Mouse (Mus musculus): ENCODE data around the gene Lamb2. TPM values are rescaled to one million over a fixed set of nuclear protein-coding genes. Genes with fewer than 3 reads are reported as not detected.

Gene Lamb2
- polyA plus RNA-seq, 1 experiment from 2014 or later = 18.1 TPM

DNA sequence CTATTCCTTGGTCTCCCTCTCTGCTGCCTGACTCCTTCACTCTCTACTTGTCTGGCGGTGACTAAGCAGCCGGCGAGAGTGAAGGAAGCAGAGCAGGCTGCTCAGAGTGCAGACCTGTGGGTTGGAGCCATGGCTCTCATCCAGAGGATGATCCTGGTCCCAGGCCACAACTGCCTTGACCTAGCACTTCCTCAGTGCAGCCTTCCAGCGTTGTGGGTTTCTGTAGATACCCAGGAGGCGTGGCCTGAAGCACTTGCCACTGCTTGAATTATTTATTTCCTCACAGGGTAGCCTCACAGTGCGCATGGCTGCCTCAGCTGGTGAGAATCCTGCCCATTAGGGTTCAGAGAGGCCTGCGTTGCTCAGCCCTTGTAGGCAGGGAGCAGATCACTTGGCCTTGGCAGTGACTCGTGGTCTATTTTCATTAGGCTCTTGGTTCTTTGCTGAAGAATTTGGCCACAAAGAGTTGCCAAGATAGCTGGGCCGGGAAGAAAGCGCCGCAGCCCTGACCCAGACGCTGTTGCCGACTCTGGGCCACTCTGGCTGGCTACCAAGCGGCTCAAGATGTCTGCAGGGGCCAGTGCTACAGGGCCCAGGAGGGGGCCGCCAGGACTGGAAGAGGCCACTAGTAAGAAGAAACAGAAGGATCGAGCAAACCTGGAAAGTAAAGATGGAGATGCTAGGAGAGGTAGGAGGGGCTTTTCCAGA is 12.7 kb downstream of the Lamb2 start:
- DNase-seq (ENCODE audit: low spot score) (no peak), ATAC-seq (ENCODE audit: insufficient read depth, low FRiP score, low TSS enrichment) (no peak)
- Histone ChIP-seq H3K27ac (ENCODE audit: low read depth, low read length) (no peak overlapping the region), H3K36me3 (ENCODE audit: control insufficient read depth, insufficient read depth, low read length) (peaks cover 45% of the 10 kb centered on the region), H3K9ac (ENCODE audit: low read length) (peak overlapping the region; percentile 87; the same call in 1 of the 2 replicates), H3K9me3 (ENCODE audit: control insufficient read depth, low read length) (no peaks in the 10 kb centered on the region), H3K4me2 (ENCODE audit: low read depth) (peak overlapping the region; percentile 93), H3K27me3 (ENCODE audit: control insufficient read depth, insufficient read depth, low read length) (no peaks in the 10 kb centered on the region), H3K4me3 (ENCODE audit: low read depth, low read length) (peak overlapping the region; percentile 86), H3K4me1 (ENCODE audit: control insufficient read depth, insufficient read depth, low read length) (peaks cover 5% of the 10 kb centered on the region)
- WGBS = 90% methylated on average over 16 of the region's 16 CpGs

DNA sequence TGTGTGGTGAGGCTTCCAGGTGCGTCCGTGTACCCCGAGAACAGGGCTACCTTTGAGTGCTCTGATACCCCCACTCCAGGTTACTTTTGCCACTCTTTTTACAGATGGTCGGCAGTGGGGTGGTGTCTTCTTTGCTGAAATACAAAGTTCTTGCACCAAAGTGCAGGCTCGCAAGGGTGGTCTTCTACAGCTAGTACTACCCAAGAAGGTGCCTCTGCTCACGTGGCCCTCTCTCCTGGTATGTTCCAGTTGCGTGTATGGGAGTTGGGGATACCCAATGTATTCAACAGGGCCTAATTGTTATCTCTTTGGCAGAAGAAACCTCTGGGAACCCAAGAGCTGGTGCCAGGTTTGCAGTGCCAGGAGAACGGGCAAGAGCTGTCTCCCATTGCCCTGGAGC is 13.7 kb downstream of the Lamb2 start:
- H3K4me1 ChIP-seq (ENCODE audit: control insufficient read depth, insufficient read depth, low read length) = peaks cover 5% of the 10 kb centered on the region
- H3K36me3 ChIP-seq (ENCODE audit: control insufficient read depth, insufficient read depth, low read length) = peaks cover 52% of the 10 kb centered on the region
- no peak overlapping the region for H3K4me2 ChIP-seq (ENCODE audit: low read depth)
- WGBS = 94% methylated on average over 8 of the region's 8 CpGs
- no peak overlapping the region for H3K4me3 ChIP-seq (ENCODE audit: low read depth, low read length)
- H3K9ac ChIP-seq (ENCODE audit: low read length) = no peak overlapping the region
- no peak overlapping the region for H3K27ac ChIP-seq (ENCODE audit: low read depth, low read length)
- no peaks in the 10 kb centered on the region for H3K9me3 ChIP-seq (ENCODE audit: control insufficient read depth, low read length)
- ATAC-seq (ENCODE audit: insufficient read depth, low FRiP score, low TSS enrichment) (no peak), DNase-seq (ENCODE audit: low spot score) (no peak)
- no peaks in the 10 kb centered on the region for H3K27me3 ChIP-seq (ENCODE audit: control insufficient read depth, insufficient read depth, low read length)

DNA sequence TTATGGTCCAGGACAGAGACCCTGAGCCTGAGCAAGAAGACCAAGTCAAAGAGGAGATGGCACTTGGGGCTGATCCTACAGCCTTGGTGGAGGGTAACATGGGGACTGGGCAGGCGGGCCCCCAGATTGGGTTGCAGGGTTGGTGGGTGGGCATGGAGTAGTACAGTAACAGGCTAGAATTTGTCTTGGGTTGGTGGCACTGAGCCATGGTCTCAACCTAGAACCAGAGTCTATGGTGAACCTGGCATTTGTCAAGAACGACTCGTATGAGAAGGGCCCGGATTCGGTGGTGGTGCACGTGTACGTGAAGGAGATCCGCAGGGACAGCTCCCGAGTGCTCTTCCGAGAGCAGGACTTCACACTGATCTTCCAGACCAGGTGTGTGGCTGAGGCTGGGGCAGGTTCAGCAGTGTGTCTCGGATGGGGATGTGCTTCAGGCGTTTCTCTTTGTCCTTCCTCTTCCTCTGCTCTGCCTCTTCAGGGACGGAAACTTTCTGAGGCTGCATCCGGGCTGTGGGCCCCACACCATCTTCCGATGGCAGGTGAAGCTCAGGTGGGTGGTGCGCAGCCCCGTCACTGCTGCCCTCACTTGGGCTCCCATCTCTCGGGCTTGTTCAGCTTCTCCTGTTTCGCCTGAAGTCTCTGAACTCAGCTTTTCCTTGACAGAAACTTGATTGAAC is 14.8 kb downstream of the Lamb2 start:
- Histone ChIP-seq H3K27me3 (ENCODE audit: control insufficient read depth, insufficient read depth, low read length) (no peaks in the 10 kb centered on the region), H3K36me3 (ENCODE audit: control insufficient read depth, insufficient read depth, low read length) (peaks cover 59% of the 10 kb centered on the region), H3K4me1 (ENCODE audit: control insufficient read depth, insufficient read depth, low read length) (peaks cover 5% of the 10 kb centered on the region), H3K9me3 (ENCODE audit: control insufficient read depth, low read length) (no peaks in the 10 kb centered on the region), H3K27ac (ENCODE audit: low read depth, low read length) (no peak overlapping the region), H3K9ac (ENCODE audit: low read length) (no peak overlapping the region), H3K4me2 (ENCODE audit: low read depth) (no peak overlapping the region), H3K4me3 (ENCODE audit: low read depth, low read length) (no peak overlapping the region)
- DNase-seq (ENCODE audit: low spot score) = no peak
- WGBS = 96% methylated on average over 19 of the region's 19 CpGs
- no peak for ATAC-seq (ENCODE audit: insufficient read depth, low FRiP score, low TSS enrichment)

DNA sequence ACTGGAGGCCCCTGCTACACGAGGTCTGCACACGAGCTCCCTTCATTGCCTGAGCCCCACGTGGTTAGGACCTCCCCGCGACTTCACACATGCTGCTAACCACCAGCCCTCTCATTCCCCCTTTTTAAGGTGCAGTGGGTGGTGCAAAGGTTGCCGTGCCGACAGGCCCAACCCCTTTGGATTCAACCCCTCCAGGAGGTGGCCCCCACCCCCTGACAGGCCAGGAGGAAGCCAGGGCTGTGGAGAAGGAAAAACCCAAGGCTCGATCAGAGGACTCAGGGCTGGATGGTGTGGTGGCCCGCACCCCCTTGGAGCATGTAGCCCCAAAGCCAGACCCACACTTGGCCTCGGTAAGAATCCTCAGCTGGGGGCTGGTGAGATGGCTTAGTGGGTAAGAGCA is 15.4 kb downstream of the Lamb2 start:
- no peak overlapping the region for H3K4me3 ChIP-seq (ENCODE audit: low read depth, low read length)
- peaks cover 5% of the 10 kb centered on the region for H3K4me1 ChIP-seq (ENCODE audit: control insufficient read depth, insufficient read depth, low read length)
- H3K27me3 ChIP-seq (ENCODE audit: control insufficient read depth, insufficient read depth, low read length) = no peaks in the 10 kb centered on the region
- no peak for ATAC-seq (ENCODE audit: insufficient read depth, low FRiP score, low TSS enrichment)
- no peak overlapping the region for H3K27ac ChIP-seq (ENCODE audit: low read depth, low read length)
- H3K9me3 ChIP-seq (ENCODE audit: control insufficient read depth, low read length) = no peaks in the 10 kb centered on the region
- whole genome bisulfite sequencing = 83% methylated on average over 10 of the region's 10 CpGs
- DNase-seq (ENCODE audit: low spot score) = no peak
- H3K9ac ChIP-seq (ENCODE audit: low read length) = no peak overlapping the region
- peaks cover 61% of the 10 kb centered on the region for H3K36me3 ChIP-seq (ENCODE audit: control insufficient read depth, insufficient read depth, low read length)
- H3K4me2 ChIP-seq (ENCODE audit: low read depth) = no peak overlapping the region

DNA sequence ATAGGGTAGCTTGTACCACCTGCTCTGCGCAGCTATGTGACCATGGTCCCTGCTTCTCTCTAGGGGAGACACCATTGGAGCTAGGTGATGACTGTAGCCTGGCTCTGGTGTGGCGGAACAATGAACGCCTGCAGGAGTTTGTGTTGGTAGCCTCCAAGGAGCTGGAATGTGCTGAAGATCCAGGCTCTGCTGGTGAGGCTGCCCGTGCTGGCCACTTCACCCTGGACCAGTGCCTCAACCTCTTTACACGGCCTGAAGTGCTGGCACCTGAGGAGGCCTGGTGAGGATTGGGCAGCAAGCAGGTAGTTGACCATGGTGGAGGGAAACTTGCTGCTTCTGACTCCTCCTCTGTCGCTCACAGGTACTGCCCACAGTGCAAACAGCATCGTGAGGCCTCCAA is 19.7 kb downstream of the Lamb2 start:
- Histone ChIP-seq H3K27ac (ENCODE audit: low read depth, low read length) (no peak overlapping the region), H3K27me3 (ENCODE audit: control insufficient read depth, insufficient read depth, low read length) (no peaks in the 10 kb centered on the region), H3K4me1 (ENCODE audit: control insufficient read depth, insufficient read depth, low read length) (no peaks in the 10 kb centered on the region), H3K4me3 (ENCODE audit: low read depth, low read length) (no peak overlapping the region), H3K4me2 (ENCODE audit: low read depth) (no peak overlapping the region), H3K36me3 (ENCODE audit: control insufficient read depth, insufficient read depth, low read length) (peaks cover 57% of the 10 kb centered on the region), H3K9ac (ENCODE audit: low read length) (no peak overlapping the region), H3K9me3 (ENCODE audit: control insufficient read depth, low read length) (no peaks in the 10 kb centered on the region)
- 95% methylated on average over 7 of the region's 7 CpGs for WGBS
- ATAC-seq (ENCODE audit: insufficient read depth, low FRiP score, low TSS enrichment) = no peak
- DNase-seq (ENCODE audit: low spot score) = no peak

DNA sequence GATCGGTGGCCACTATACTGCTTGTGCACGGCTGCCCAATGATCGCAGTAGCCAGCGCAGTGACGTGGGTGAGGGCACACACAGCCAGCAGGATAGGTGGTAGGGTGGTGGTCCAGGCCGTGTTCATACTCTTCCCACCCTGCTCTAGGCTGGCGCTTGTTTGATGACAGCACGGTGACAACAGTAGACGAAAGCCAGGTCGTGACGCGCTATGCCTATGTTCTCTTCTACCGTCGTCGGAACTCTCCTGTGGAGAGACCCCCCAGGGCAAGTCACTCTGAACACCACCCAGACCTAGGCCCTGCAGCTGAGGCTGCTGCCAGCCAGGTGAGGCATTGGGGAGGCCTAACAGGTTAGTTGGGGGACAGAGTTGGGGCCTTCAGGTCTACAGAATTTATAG is 20.4 kb downstream of the Lamb2 start:
- H3K27me3 ChIP-seq (ENCODE audit: control insufficient read depth, insufficient read depth, low read length) = no peaks in the 10 kb centered on the region
- DNase-seq (ENCODE audit: low spot score) = no peak
- WGBS = 96% methylated on average over 15 of the region's 15 CpGs

DNA sequence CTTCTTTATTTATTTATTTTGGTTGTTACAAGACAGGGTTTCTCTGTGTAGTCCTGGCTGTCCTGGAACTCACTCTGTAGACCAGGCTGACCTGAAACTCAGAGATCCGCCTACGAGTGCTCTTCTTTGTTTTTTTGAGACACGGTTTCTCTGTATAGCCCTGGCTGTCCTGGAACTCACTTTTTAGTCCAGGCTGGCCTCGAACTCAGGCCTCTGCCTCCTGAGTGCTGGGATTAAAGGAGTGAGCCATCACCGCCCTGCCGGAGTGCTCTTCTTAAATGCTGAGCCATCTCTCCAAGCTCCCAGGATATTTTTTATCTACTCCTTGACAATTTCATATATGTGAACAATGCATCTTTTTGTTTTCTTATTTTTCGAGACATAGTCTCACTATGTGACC is 27.4 kb downstream of the Lamb2 start:
- Histone ChIP-seq H3K4me1 (ENCODE audit: control insufficient read depth, insufficient read depth, low read length) (peaks cover 8% of the 10 kb centered on the region), H3K27me3 (ENCODE audit: control insufficient read depth, insufficient read depth, low read length) (no peaks in the 10 kb centered on the region), H3K9ac (ENCODE audit: low read length) (no peak overlapping the region), H3K9me3 (ENCODE audit: control insufficient read depth, low read length) (no peaks in the 10 kb centered on the region), H3K4me2 (ENCODE audit: low read depth) (no peak overlapping the region; the same call in 1 of the 2 replicates), H3K36me3 (ENCODE audit: control insufficient read depth, insufficient read depth, low read length) (peaks cover 8% of the 10 kb centered on the region), H3K27ac (ENCODE audit: low read depth, low read length) (no peak overlapping the region), H3K4me3 (ENCODE audit: low read depth, low read length) (no peak overlapping the region; the same call in 1 of the 2 replicates)
- ATAC-seq (ENCODE audit: insufficient read depth, low FRiP score, low TSS enrichment) = no peak
- WGBS = 92% methylated on average over 7 of the region's 7 CpGs
- DNase-seq (ENCODE audit: low spot score) = no peak

More for the DNA sequence above, 20.4 kb downstream of the Lamb2 start:
- no peak overlapping the region for H3K4me3 ChIP-seq (ENCODE audit: low read depth, low read length)
- H3K36me3 ChIP-seq (ENCODE audit: control insufficient read depth, insufficient read depth, low read length) = peaks cover 50% of the 10 kb centered on the region
- no peak for ATAC-seq (ENCODE audit: insufficient read depth, low FRiP score, low TSS enrichment)
- no peaks in the 10 kb centered on the region for H3K9me3 ChIP-seq (ENCODE audit: control insufficient read depth, low read length)
- H3K4me1 ChIP-seq (ENCODE audit: control insufficient read depth, insufficient read depth, low read length) = no peaks in the 10 kb centered on the region
- H3K9ac ChIP-seq (ENCODE audit: low read length) = no peak overlapping the region
- H3K4me2 ChIP-seq (ENCODE audit: low read depth) = no peak overlapping the region
- no peak overlapping the region for H3K27ac ChIP-seq (ENCODE audit: low read depth, low read length)

DNA sequence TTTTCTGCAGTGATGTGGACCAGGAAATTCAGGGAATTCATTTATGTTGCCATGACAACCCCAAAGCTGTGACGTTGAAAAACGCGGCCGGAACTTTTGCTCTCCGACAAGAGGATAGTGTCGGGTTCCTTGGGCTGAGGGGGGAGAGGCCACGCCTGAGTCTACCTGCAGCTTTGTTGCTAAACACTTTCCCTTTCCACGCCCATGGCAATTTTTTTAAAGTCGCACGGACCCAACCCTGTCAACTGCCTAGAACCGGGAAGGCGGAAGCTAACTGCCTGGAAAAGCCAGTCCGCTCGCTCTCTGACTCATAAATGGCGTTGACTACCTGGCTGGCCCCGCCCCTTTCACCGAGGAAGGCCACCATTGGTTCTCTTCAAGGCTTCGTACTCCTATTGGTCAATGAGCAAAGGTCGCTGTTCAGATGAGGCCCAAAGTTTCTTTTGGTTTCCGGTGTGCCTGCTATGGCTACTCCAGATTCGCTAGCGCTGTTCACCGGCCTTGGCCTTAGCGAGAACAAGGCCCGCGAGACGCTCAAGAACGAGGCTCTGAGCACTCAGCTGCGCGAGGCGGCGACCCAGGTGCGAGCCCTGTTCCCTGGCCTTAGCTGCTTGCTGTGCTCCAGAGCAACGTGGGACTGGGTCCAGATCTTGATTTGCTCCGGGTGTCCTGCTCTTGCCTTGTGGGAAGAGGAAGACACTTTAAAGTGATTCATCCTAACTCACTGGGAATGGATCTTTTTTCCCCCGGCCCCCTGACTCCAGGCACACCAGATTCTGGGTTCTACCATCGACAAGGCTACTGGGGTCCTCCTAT is 28.3 kb downstream of the Lamb2 start, which contains the start of gene Qars:
Qars (plus strand) TSS at position 88 of the 816 bp plus-strand sequence.
- Histone ChIP-seq H3K36me3 (ENCODE audit: control insufficient read depth, insufficient read depth, low read length) (peaks cover 10% of the 10 kb centered on the region), H3K27ac (ENCODE audit: low read depth, low read length) (peak within 1 kb of the TSS; percentile 46; the same call in 1 of the 2 replicates), H3K9ac (ENCODE audit: low read length) (peak within 1 kb of the TSS; percentile 69), H3K4me2 (ENCODE audit: low read depth) (peak within 1 kb of the TSS; percentile 80), H3K9me3 (ENCODE audit: control insufficient read depth, low read length) (no peaks in the 10 kb centered on the region), H3K4me1 (ENCODE audit: control insufficient read depth, insufficient read depth, low read length) (peaks cover 8% of the 10 kb centered on the region), H3K27me3 (ENCODE audit: control insufficient read depth, insufficient read depth, low read length) (no peaks in the 10 kb centered on the region), H3K4me3 (ENCODE audit: low read depth, low read length) (peak within 1 kb of the TSS; percentile 74)
- under 1% methylated on average over 37 of the region's 37 CpGs for WGBS
- peak; percentile 94 for DNase-seq (ENCODE audit: low spot score)
- peak; percentile 98 for ATAC-seq (ENCODE audit: insufficient read depth, low FRiP score, low TSS enrichment)
